Mouse (Mus musculus) olfactory bulb, adult 2 months (tissue): ENCODE results near the gene Naa38. TPM values are rescaled to one million over a fixed set of nuclear protein-coding genes. Genes with fewer than 3 reads are reported as not detected.

ENCODE experiments used
- H3K27ac ChIP-seq: fragments of 200-500 bp; 2 replicates; pipeline ENCODE4 v1.5.1; 2012; ENCODE audit warnings: low read depth, low read length; ENCODE audit not compliant: insufficient read depth
- H3K4me1 ChIP-seq: fragments of 200-500 bp; 2 replicates; pipeline ENCODE4 v1.6.1; 2012; ENCODE audit warnings: low read length; ENCODE audit not compliant: control insufficient read depth, insufficient read depth
- H3K4me3 ChIP-seq: fragments of 200-500 bp; 2 replicates; pipeline ENCODE4 v1.5.1; 2012; ENCODE audit warnings: mild to moderate bottlenecking, low read depth, low read length, moderate library complexity; ENCODE audit not compliant: insufficient read depth
- CTCF ChIP-seq: fragments of 200-500 bp; IDR thresholded peaks from 2 replicates; pipeline ENCODE4 v1.5.1; 2012; ENCODE audit warnings: low read depth, mild to moderate bottlenecking, low read length, moderate library complexity; ENCODE audit not compliant: insufficient read depth
- POLR2A ChIP-seq: fragments of 200-500 bp; IDR thresholded peaks from 2 replicates; pipeline ENCODE4 v1.6.1; 2012; ENCODE audit warnings: mild to moderate bottlenecking, low read depth, low read length, moderate library complexity; ENCODE audit not compliant: insufficient read depth
- WGBS: fragments of 180-500 bp; shearing (Covaris S2); methylation state at CpG from one replicate; pipeline ENCODE4 v1.1.7; 2018; 5-methylcytosine and 5-hydroxymethylcytosine counted together
- polyA plus RNA-seq: library from polyadenylated mRNA; stranded (reverse); fragments of >200 nt; gene quantifications from 2 replicates; pipeline ENCODE4 v1.2.4, GENCODE M21; 2012; ENCODE audit warnings: low replicate concordance; ENCODE audit not compliant: missing spikeins, insufficient read depth, insufficient read length

Gene Naa38
- polyA plus RNA-seq, 1 experiment = not detected

GRCm38 (mm10) chr11:69403691-69404594, 8.7 kb downstream of the Naa38 start:
- 91% methylated on average over 37 of the region's 38 CpGs for WGBS
- Histone ChIP-seq H3K4me1 (peaks cover 22% of the 10 kb centered on the region), H3K27ac (no peak overlapping the region), H3K4me3 (no peak overlapping the region)
- TF ChIP-seq POLR2A (no peak), CTCF (no peak)

GRCm38 (mm10) chr11:69404595-69405396, 9.5 kb downstream of the Naa38 start:
- 86% methylated on average over 22 of the region's 24 CpGs for WGBS
- Histone ChIP-seq H3K4me1 (peaks cover 22% of the 10 kb centered on the region), H3K4me3 (no peak overlapping the region), H3K27ac (no peak overlapping the region)
- TF ChIP-seq POLR2A (no peak), CTCF (no peak)

- H3K4me1 ChIP-seq = peaks cover 22% of the 10 kb centered on the region
- whole genome bisulfite sequencing = 87% methylated on average over 24 of the region's 24 CpGs
- no peak overlapping the region for H3K27ac ChIP-seq
- no peak overlapping the region for H3K4me3 ChIP-seq
- no peak for TF ChIP-seq POLR2A
- no peak for TF ChIP-seq CTCF
Observed at GRCm38 (mm10) chr11:69405397-69406200, 10.3 kb downstream of the Naa38 start.

GRCm38 (mm10) chr11:69406282-69406681, 11.0 kb downstream of the Naa38 start:
- 87% methylated on average over 19 of the region's 19 CpGs for WGBS
- Histone ChIP-seq H3K27ac (no peak overlapping the region), H3K4me3 (no peak overlapping the region), H3K4me1 (peaks cover 18% of the 10 kb centered on the region)
- no peak for TF ChIP-seq CTCF
- no peak for TF ChIP-seq POLR2A

- peaks cover 18% of the 10 kb centered on the region for H3K4me1 ChIP-seq
- 85% methylated on average over 16 of the region's 16 CpGs for WGBS
- TF ChIP-seq CTCF (no peak), POLR2A (no peak)
Observed at GRCm38 (mm10) chr11:69406867-69407723, 11.8 kb downstream of the Naa38 start.

GRCm38 (mm10) chr11:69407724-69408004, 12.4 kb downstream of the Naa38 start:
- H3K4me1 ChIP-seq = peaks cover 19% of the 10 kb centered on the region
- no peak overlapping the region for H3K27ac ChIP-seq
- TF ChIP-seq POLR2A (no peak), CTCF (no peak)
- no peak overlapping the region for H3K4me3 ChIP-seq
- WGBS = 67% methylated on average over 4 of the region's 4 CpGs

More at GRCm38 (mm10) chr11:69406867-69407723, 11.8 kb downstream of the Naa38 start:
- no peak overlapping the region for H3K27ac ChIP-seq
- H3K4me3 ChIP-seq = no peak overlapping the region

GRCm38 (mm10) chr11:69408541-69409377, 13.5 kb downstream of the Naa38 start:
- Histone ChIP-seq H3K4me3 (peak overlapping the region; percentile 56), H3K27ac (peak overlapping the region; percentile 76), H3K4me1 (peaks cover 30% of the 10 kb centered on the region)
- TF ChIP-seq POLR2A (no peak), CTCF (no peak)
- under 1% methylated on average over 33 of the region's 33 CpGs for WGBS
